Mouse (Mus musculus) kidney, embryonic 16.5 days (tissue): Measurements from ENCODE around the gene Ppp1r3d. TPM values are rescaled to one million over a fixed set of nuclear protein-coding genes. Genes with fewer than 3 reads are reported as not detected.

Experiments used
- ATAC-seq: fragments of 200-750 bp; cut with Nextera tagmentation; 2 replicates; pipeline ENCODE4 v1.8.0; 2017; ENCODE audit warnings: moderate TSS enrichment; ENCODE audit not compliant: low FRiP score, low TSS enrichment
- H3K27ac ChIP-seq: fragments of 300-500 bp; sonication (generic); 2 replicates; pipeline ENCODE4 v1.5.1; 2014; ENCODE audit warnings: low read length
- H3K27me3 ChIP-seq: fragments of 300-500 bp; sonication (generic); 2 replicates; pipeline ENCODE4 v1.6.1; 2014; ENCODE audit warnings: low read length, control low read depth, mixed read lengths; ENCODE audit not compliant: insufficient read depth
- H3K36me3 ChIP-seq: fragments of 300-500 bp; sonication (generic); 2 replicates; pipeline ENCODE4 v1.6.1; 2014; ENCODE audit warnings: low read length, control low read depth, mixed read lengths; ENCODE audit not compliant: insufficient read depth
- H3K4me1 ChIP-seq: fragments of 300-500 bp; sonication (generic); 2 replicates; pipeline ENCODE4 v1.6.1; 2014; ENCODE audit warnings: low read length, control low read depth, mixed read lengths; ENCODE audit not compliant: insufficient read depth
- H3K4me2 ChIP-seq: fragments of 300-500 bp; sonication (generic); replicated peaks from 2 replicates; pipeline ENCODE4 v1.6.1; 2014; ENCODE audit warnings: low read depth, low read length
- H3K4me3 ChIP-seq: fragments of 300-500 bp; sonication (generic); 2 replicates; pipeline ENCODE4 v1.5.1; 2014; ENCODE audit warnings: mild to moderate bottlenecking, low read length
- H3K9ac ChIP-seq: fragments of 300-500 bp; sonication (generic); replicated peaks from 2 replicates; pipeline ENCODE4 v1.6.1; 2014; ENCODE audit warnings: low read length
- H3K9me3 ChIP-seq: fragments of 300-500 bp; sonication (generic); 2 replicates; pipeline ENCODE4 v1.6.1; 2016; ENCODE audit warnings: low read length, control low read depth
- WGBS: fragments of 180-500 bp; shearing (Covaris S2); extraction: QIAGEN DNeasy Blood & Tissue Kit; methylation state at CpG from one replicate; pipeline ENCODE4 v1.1.7; 2014; 5-methylcytosine and 5-hydroxymethylcytosine counted together
- polyA plus RNA-seq: library from polyadenylated mRNA; unstranded; fragments of >200 nt; fragmentation: Nextera tagmentation; extraction: Ambion mirVana; gene quantifications from 2 replicates; pipeline ENCODE4 v1.2.1, GENCODE M21; 2015

Gene Ppp1r3d
- polyA plus RNA-seq, 1 experiment from 2014 or later = 2.9 TPM

- no peaks in the 10 kb centered on the region for H3K9me3 ChIP-seq
- no peak overlapping the region for H3K4me2 ChIP-seq
- WGBS = 72% methylated on average over 2 of the region's 2 CpGs
- H3K27me3 ChIP-seq = no peaks in the 10 kb centered on the region
- no peak overlapping the region for H3K4me3 ChIP-seq
- no peak overlapping the region for H3K27ac ChIP-seq
- H3K9ac ChIP-seq = no peak overlapping the region
- no peaks in the 10 kb centered on the region for H3K36me3 ChIP-seq
- no peak for ATAC-seq
- H3K4me1 ChIP-seq = peaks cover 7% of the 10 kb centered on the region
These were observed 19.2 kb upstream of the Ppp1r3d start for GRCm38 (mm10) chr2:178433495-178433894.

GRCm38 (mm10) chr2:178430231-178430630, 16.0 kb upstream of the Ppp1r3d start, which contains the start of gene Cdh26:
Gene Cdh26 (plus strand): TSS chr2:178430531.
- H3K9me3 ChIP-seq = no peaks in the 10 kb centered on the region
- no peaks in the 10 kb centered on the region for H3K36me3 ChIP-seq
- no peak within 1 kb of the TSS; the same call in 1 of the 2 replicates for H3K9ac ChIP-seq
- no peaks in the 10 kb centered on the region for H3K27me3 ChIP-seq
- no peak within 1 kb of the TSS for H3K27ac ChIP-seq
- no peak within 1 kb of the TSS for H3K4me2 ChIP-seq
- H3K4me3 ChIP-seq = no peak within 1 kb of the TSS
- ATAC-seq = no peak
- WGBS = 98% methylated on average over 4 of the region's 4 CpGs
- peaks cover 7% of the 10 kb centered on the region for H3K4me1 ChIP-seq

DNA sequence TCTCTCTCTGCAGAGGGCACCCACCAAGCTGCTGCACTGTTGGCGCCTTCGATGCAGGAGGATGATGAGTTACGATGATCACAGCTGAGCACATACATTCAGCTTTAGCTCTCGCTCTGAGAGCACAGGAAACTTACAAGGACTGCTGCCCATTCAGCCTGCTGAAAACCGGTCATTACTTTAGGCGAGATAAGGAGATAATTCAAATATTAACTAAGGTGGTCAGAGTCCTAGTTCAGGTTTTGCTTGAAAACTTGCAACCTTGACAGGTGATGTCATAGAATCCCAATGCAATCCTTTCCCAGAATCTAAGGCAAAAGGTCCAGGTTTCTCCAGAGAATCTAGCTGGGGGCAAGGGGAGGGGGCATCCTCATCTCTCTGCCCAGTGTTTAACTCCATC, 15.2 kb upstream of the Ppp1r3d start:
- 69% methylated on average over 6 of the region's 6 CpGs for WGBS
- H3K4me3 ChIP-seq = no peak overlapping the region
- H3K4me1 ChIP-seq = peaks cover 7% of the 10 kb centered on the region
- H3K4me2 ChIP-seq = no peak overlapping the region
- H3K9ac ChIP-seq = no peak overlapping the region; the same call in 1 of the 2 replicates
- H3K36me3 ChIP-seq = no peaks in the 10 kb centered on the region
- H3K27ac ChIP-seq = no peak overlapping the region
- H3K9me3 ChIP-seq = no peaks in the 10 kb centered on the region
- no peaks in the 10 kb centered on the region for H3K27me3 ChIP-seq
- no peak for ATAC-seq

DNA sequence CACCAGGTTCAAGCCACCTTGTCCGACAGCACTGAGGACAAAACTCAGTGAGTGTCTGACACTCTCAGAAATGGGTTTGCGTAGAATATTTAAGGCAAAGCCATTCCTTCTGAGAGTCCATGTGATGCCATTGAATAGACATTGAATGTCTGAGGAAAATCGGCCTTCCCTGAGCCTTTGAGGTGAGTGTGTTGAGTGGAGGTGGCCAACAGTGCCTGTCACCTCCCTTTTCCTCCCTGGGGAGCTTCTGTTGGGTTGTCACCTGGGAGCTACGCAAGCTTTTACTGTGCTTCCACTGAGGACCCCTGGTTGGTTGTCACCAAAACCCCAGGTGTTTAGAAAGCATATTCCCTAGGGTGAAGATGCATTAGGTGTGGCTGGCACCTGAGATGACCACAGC, 14.4 kb upstream of the Ppp1r3d start:
- no peak for ATAC-seq
- WGBS = 84% methylated on average over 4 of the region's 4 CpGs

GRCm38 (mm10) chr2:178428183-178428582, 13.9 kb upstream of the Ppp1r3d start:
- Histone ChIP-seq H3K27ac (no peak overlapping the region), H3K4me1 (peaks cover 7% of the 10 kb centered on the region), H3K9ac (no peak overlapping the region), H3K27me3 (no peaks in the 10 kb centered on the region), H3K9me3 (no peaks in the 10 kb centered on the region), H3K4me2 (no peak overlapping the region), H3K4me3 (no peak overlapping the region), H3K36me3 (no peaks in the 10 kb centered on the region)
- ATAC-seq = no peak
- WGBS = 79% methylated on average over 9 of the region's 9 CpGs

More for the DNA sequence above, 14.4 kb upstream of the Ppp1r3d start:
- Histone ChIP-seq H3K27ac (no peak overlapping the region), H3K4me3 (no peak overlapping the region), H3K9me3 (no peaks in the 10 kb centered on the region), H3K27me3 (no peaks in the 10 kb centered on the region), H3K4me2 (no peak overlapping the region), H3K9ac (no peak overlapping the region), H3K36me3 (no peaks in the 10 kb centered on the region), H3K4me1 (peaks cover 7% of the 10 kb centered on the region)

GRCm38 (mm10) chr2:178427181-178427580, 12.9 kb upstream of the Ppp1r3d start:
- H3K9ac ChIP-seq = no peak overlapping the region

GRCm38 (mm10) chr2:178426229-178426628, 12.0 kb upstream of the Ppp1r3d start:
- Histone ChIP-seq H3K36me3 (no peaks in the 10 kb centered on the region), H3K4me2 (no peak overlapping the region), H3K9ac (no peak overlapping the region), H3K9me3 (no peaks in the 10 kb centered on the region), H3K27me3 (no peaks in the 10 kb centered on the region), H3K27ac (no peak overlapping the region), H3K4me1 (peaks cover 9% of the 10 kb centered on the region), H3K4me3 (no peak overlapping the region)
- 42% methylated on average over 4 of the region's 4 CpGs for WGBS
- ATAC-seq = no peak

More at GRCm38 (mm10) chr2:178427181-178427580, 12.9 kb upstream of the Ppp1r3d start:
- WGBS = 81% methylated on average over 5 of the region's 5 CpGs
- Histone ChIP-seq H3K36me3 (no peaks in the 10 kb centered on the region), H3K27me3 (no peaks in the 10 kb centered on the region), H3K4me1 (peaks cover 8% of the 10 kb centered on the region), H3K4me3 (no peak overlapping the region), H3K27ac (no peak overlapping the region), H3K9me3 (no peaks in the 10 kb centered on the region), H3K4me2 (no peak overlapping the region)
- no peak for ATAC-seq

DNA sequence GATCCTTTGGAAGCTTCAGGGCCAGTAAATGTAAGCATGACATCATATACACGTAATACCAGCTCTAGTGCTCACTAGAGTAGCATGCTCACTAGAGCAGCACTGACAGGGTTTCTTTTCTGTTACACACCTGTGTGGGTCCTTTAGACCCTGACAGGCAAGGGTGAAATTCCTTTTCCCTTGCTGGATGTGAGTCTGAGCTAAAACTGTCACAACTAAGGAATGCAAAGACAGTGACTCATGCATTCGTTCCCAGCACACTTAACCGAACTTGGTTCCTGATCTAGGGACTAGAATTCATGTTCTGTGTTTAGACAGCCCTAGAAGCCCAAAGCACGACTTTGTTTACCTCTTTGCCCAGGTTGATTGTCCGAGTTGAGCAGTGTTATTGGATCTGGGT, 9.0 kb upstream of the Ppp1r3d start:
- Histone ChIP-seq H3K4me2 (no peak overlapping the region), H3K9ac (no peak overlapping the region), H3K9me3 (no peaks in the 10 kb centered on the region), H3K4me1 (peaks cover 7% of the 10 kb centered on the region; the same call in 1 of the 2 replicates), H3K27ac (no peak overlapping the region), H3K4me3 (no peak overlapping the region), H3K36me3 (no peaks in the 10 kb centered on the region), H3K27me3 (no peaks in the 10 kb centered on the region)
- WGBS = 68% methylated on average over 5 of the region's 5 CpGs
- ATAC-seq = no peak

GRCm38 (mm10) chr2:178422186-178422585, 7.9 kb upstream of the Ppp1r3d start:
- no peak overlapping the region for H3K4me3 ChIP-seq
- 28% methylated on average over 3 of the region's 3 CpGs for WGBS
- ATAC-seq = no peak
- no peak overlapping the region for H3K9ac ChIP-seq
- H3K27me3 ChIP-seq = no peaks in the 10 kb centered on the region
- no peak overlapping the region; the same call in 1 of the 2 replicates for H3K27ac ChIP-seq
- no peaks in the 10 kb centered on the region for H3K9me3 ChIP-seq
- H3K4me1 ChIP-seq = peaks cover 7% of the 10 kb centered on the region; the same call in 1 of the 2 replicates
- H3K4me2 ChIP-seq = no peak overlapping the region
- H3K36me3 ChIP-seq = peaks cover 5% of the 10 kb centered on the region; the same call in 1 of the 2 replicates

- 58% methylated on average over 5 of the region's 6 CpGs for WGBS
- no peak for ATAC-seq
These were observed 7.3 kb upstream of the Ppp1r3d start for GRCm38 (mm10) chr2:178421603-178422002.

More at GRCm38 (mm10) chr2:178421603-178422002, 7.3 kb upstream of the Ppp1r3d start:
- no peak overlapping the region for H3K4me2 ChIP-seq
- H3K4me3 ChIP-seq = no peak overlapping the region
- no peak overlapping the region for H3K9ac ChIP-seq
- no peaks in the 10 kb centered on the region for H3K9me3 ChIP-seq
- H3K27me3 ChIP-seq = no peaks in the 10 kb centered on the region
- H3K4me1 ChIP-seq = peaks cover 7% of the 10 kb centered on the region; the same call in 1 of the 2 replicates
- no peak overlapping the region; the same call in 1 of the 2 replicates for H3K27ac ChIP-seq
- H3K36me3 ChIP-seq = peaks cover 5% of the 10 kb centered on the region; the same call in 1 of the 2 replicates
